Mouse (Mus musculus) kidney, postnatal 0 days (tissue): ENCODE results near the gene Bcor. TPM values are rescaled to one million over a fixed set of nuclear protein-coding genes. Genes with fewer than 3 reads are reported as not detected.

Source experiments
- ATAC-seq: fragments of 200-750 bp; cut with Nextera tagmentation; replicated peaks from 2 replicates; pipeline ENCODE4 v1.8.0; 2017; ENCODE audit warnings: low read depth, moderate number of reproducible peaks, moderate TSS enrichment, moderate library complexity; ENCODE audit not compliant: low FRiP score
- DNase-seq: peaks from one replicate; pipeline ENCODE4 v3.0.0-alpha.2; 2016; ENCODE audit warnings: low spot score
- H3K27ac ChIP-seq: fragments of 300-500 bp; sonication (generic); 2 replicates; pipeline ENCODE4 v1.5.1; 2014; ENCODE audit warnings: mild to moderate bottlenecking
- H3K27me3 ChIP-seq: fragments of 300-500 bp; sonication (generic); 2 replicates; pipeline ENCODE4 v1.6.1; 2014; ENCODE audit warnings: low read length, mixed read lengths; ENCODE audit not compliant: insufficient read depth
- H3K36me3 ChIP-seq: fragments of 300-500 bp; sonication (generic); 2 replicates; pipeline ENCODE4 v1.6.1; 2014; ENCODE audit warnings: low read length, mixed read lengths; ENCODE audit not compliant: insufficient read depth
- H3K4me1 ChIP-seq: fragments of 300-500 bp; sonication (generic); replicated peaks from 2 replicates; pipeline ENCODE4 v1.6.1; 2014; ENCODE audit warnings: antibody characterized with exemption, low read length, mixed read lengths; ENCODE audit not compliant: insufficient read depth
- H3K4me2 ChIP-seq: fragments of 300-500 bp; sonication (generic); 2 replicates; pipeline ENCODE4 v1.6.1; 2014; ENCODE audit warnings: mild to moderate bottlenecking, low read length, moderate library complexity, mixed read lengths
- H3K4me3 ChIP-seq: fragments of 300-500 bp; sonication (generic); replicated peaks from 2 replicates; pipeline ENCODE4 v1.5.1; 2014; ENCODE audit warnings: low read depth, low read length
- H3K9ac ChIP-seq: fragments of 300-500 bp; sonication (generic); 2 replicates; pipeline ENCODE4 v1.6.1; 2014; ENCODE audit warnings: low read depth, low read length
- H3K9me3 ChIP-seq: fragments of 300-500 bp; sonication (generic); replicated peaks from 2 replicates; pipeline ENCODE4 v1.6.1; 2016; ENCODE audit warnings: low read length, inconsistent platforms, mixed read lengths
- CTCF ChIP-seq: IDR thresholded peaks from 2 replicates; pipeline ENCODE4 v1.5.1; 2016; ENCODE audit warnings: antibody characterized with exemption, low read depth, mild to moderate bottlenecking, moderate library complexity
- WGBS: fragments of 180-500 bp; shearing (Covaris S2); extraction: QIAGEN DNeasy Blood & Tissue Kit; methylation state at CpG from one replicate; pipeline ENCODE4 v1.1.7; 2014; 5-methylcytosine and 5-hydroxymethylcytosine counted together
- polyA plus RNA-seq: library from polyadenylated mRNA; unstranded; fragments of >200 nt; fragmentation: Nextera tagmentation; extraction: Ambion mirVana; gene quantifications from 2 replicates; pipeline ENCODE4 v1.2.1, GENCODE M21; 2015

Gene Bcor
- polyA plus RNA-seq, 1 experiment from 2014 or later: 12.8 TPM

- Histone ChIP-seq H3K4me1 (0 out of 2 replicates have a peak, but pooled peaks cover 3% of the 10 kb centered on the region), H3K4me2 (peak overlapping the region; percentile 76), H3K4me3 (peak overlapping the region; percentile 64), H3K9ac (peak overlapping the region; percentile 78), H3K27me3 (0 out of 2 replicates have a peak, but pooled peaks cover 4% of the 10 kb centered on the region), H3K27ac (peak overlapping the region; percentile 94), H3K9me3 (no peaks in the 10 kb centered on the region), H3K36me3 (no peaks in the 10 kb centered on the region)
- no peak for TF ChIP-seq CTCF
- ATAC-seq (peak; percentile 20; the same call in 1 of the 2 replicates), DNase-seq (no peak)
- 4% methylated on average over 41 of the region's 97 CpGs for WGBS
Measured at GRCm38 (mm10) chrX:12080095-12080903, 79.9 kb downstream of the Bcor start.

GRCm38 (mm10) chrX:12079309-12080094 lies 80.7 kb downstream of the Bcor start:
- Histone ChIP-seq H3K36me3 (no peaks in the 10 kb centered on the region), H3K4me3 (peak overlapping the region; percentile 64), H3K9me3 (no peaks in the 10 kb centered on the region), H3K27ac (peak overlapping the region; percentile 94), H3K27me3 (0 out of 2 replicates have a peak, but pooled peaks cover 4% of the 10 kb centered on the region), H3K4me1 (0 out of 2 replicates have a peak, but pooled peaks cover 3% of the 10 kb centered on the region), H3K9ac (peak overlapping the region; percentile 78), H3K4me2 (peak overlapping the region; percentile 76)
- TF ChIP-seq CTCF: no peak
- DNase-seq (no peak), ATAC-seq (no peak)
- 2% methylated on average over 57 of the region's 79 CpGs for WGBS

- no peak for ATAC-seq
- Histone ChIP-seq H3K36me3 (no peaks in the 10 kb centered on the region), H3K4me3 (peak overlapping the region; percentile 64), H3K27me3 (0 out of 2 replicates have a peak, but pooled peaks cover 4% of the 10 kb centered on the region), H3K9me3 (no peaks in the 10 kb centered on the region), H3K4me2 (peak overlapping the region; percentile 76), H3K9ac (peak overlapping the region; percentile 78), H3K27ac (peak overlapping the region; percentile 94), H3K4me1 (0 out of 2 replicates have a peak, but pooled peaks cover 3% of the 10 kb centered on the region)
- TF ChIP-seq CTCF: no peak
- DNase-seq: no peak
- 7% methylated on average over 27 of the region's 27 CpGs for WGBS
Measured at GRCm38 (mm10) chrX:12079059-12079308, 81.2 kb downstream of the Bcor start.

GRCm38 (mm10) chrX:12078195-12079058 lies 81.7 kb downstream of the Bcor start:
- WGBS: 4% methylated on average over 72 of the region's 73 CpGs
- Histone ChIP-seq H3K36me3 (no peaks in the 10 kb centered on the region), H3K4me1 (0 out of 2 replicates have a peak, but pooled peaks cover 3% of the 10 kb centered on the region), H3K4me2 (peak overlapping the region; percentile 76), H3K9me3 (no peaks in the 10 kb centered on the region), H3K4me3 (peak overlapping the region; percentile 64), H3K27ac (0 out of 2 replicates have a peak overlapping the region, but pooled peaks have one; percentile 40), H3K9ac (peak overlapping the region; percentile 78), H3K27me3 (0 out of 2 replicates have a peak, but pooled peaks cover 4% of the 10 kb centered on the region)
- no peak for TF ChIP-seq CTCF
- ATAC-seq (no peak), DNase-seq (no peak)

GRCm38 (mm10) chrX:12077601-12077980 lies 82.6 kb downstream of the Bcor start:
- H3K27me3 ChIP-seq: 0 out of 2 replicates have a peak, but pooled peaks cover 4% of the 10 kb centered on the region
- DNase-seq (no peak), ATAC-seq (no peak; the same call in 1 of the 2 replicates)
- no peak for TF ChIP-seq CTCF
- H3K4me2 ChIP-seq: peak overlapping the region; percentile 76
- peak overlapping the region; percentile 64 for H3K4me3 ChIP-seq
- no peak overlapping the region for H3K27ac ChIP-seq
- no peaks in the 10 kb centered on the region for H3K36me3 ChIP-seq
- H3K4me1 ChIP-seq: 0 out of 2 replicates have a peak, but pooled peaks cover 8% of the 10 kb centered on the region
- H3K9ac ChIP-seq: peak overlapping the region; percentile 50
- 3% methylated on average over 22 of the region's 22 CpGs for WGBS
- no peaks in the 10 kb centered on the region for H3K9me3 ChIP-seq
